Mouse (Mus musculus) kidney, postnatal 14 days (tissue): ENCODE measurements around the gene Serinc3.
"Not testable (repeated sequence)": the region's sequence is repeated elsewhere in the genome, so short reads cannot be mapped to it uniquely, and the experiment has no call there.

Source experiments
- DNase-seq: peaks from one replicate; pipeline ENCODE4 v3.0.0; 2022; ENCODE audit warnings: mixed read lengths

The Serinc3 gene

GRCm38 (mm10) chr2:163644575-163645385, at the start of gene Serinc3:
Gene Serinc3, minus strand, starts transcription at chr2:163645131.
- peak; percentile 99 for DNase-seq

GRCm38 (mm10) chr2:163693716-163694314, 48.9 kb upstream of the Serinc3 start:
- DNase-seq, result peak; percentile 73

- DNase-seq, result no peak
Measured at GRCm38 (mm10) chr2:163692873-163693612, 48.1 kb upstream of the Serinc3 start.

GRCm38 (mm10) chr2:163691846-163692605, 47.1 kb upstream of the Serinc3 start:
- DNase-seq, result no peak

GRCm38 (mm10) chr2:163690409-163691304, 45.7 kb upstream of the Serinc3 start:
- no peak for DNase-seq

GRCm38 (mm10) chr2:163689771-163690170, 44.8 kb upstream of the Serinc3 start:
- DNase-seq, result no peak

- DNase-seq, result not testable (repeated sequence)
Measured at GRCm38 (mm10) chr2:163688377-163688776, 43.4 kb upstream of the Serinc3 start.

- no peak for DNase-seq
Measured at GRCm38 (mm10) chr2:163686886-163687285, 42.0 kb upstream of the Serinc3 start.

- no peak for DNase-seq
Measured at GRCm38 (mm10) chr2:163686233-163686632, 41.3 kb upstream of the Serinc3 start.

GRCm38 (mm10) chr2:163685761-163686200, 40.9 kb upstream of the Serinc3 start:
- peak; percentile 52 for DNase-seq

GRCm38 (mm10) chr2:163685287-163685686, 40.4 kb upstream of the Serinc3 start:
- DNase-seq, result no peak

- no peak for DNase-seq
Measured at GRCm38 (mm10) chr2:163682344-163682743, 37.4 kb upstream of the Serinc3 start.

GRCm38 (mm10) chr2:163676745-163677144, 31.8 kb upstream of the Serinc3 start:
- no peak for DNase-seq

GRCm38 (mm10) chr2:163676321-163676720, 31.4 kb upstream of the Serinc3 start:
- DNase-seq, result no peak

- no peak for DNase-seq
Measured at GRCm38 (mm10) chr2:163675662-163676061, 30.7 kb upstream of the Serinc3 start.

- DNase-seq, result peak; percentile 33
Measured at GRCm38 (mm10) chr2:163675144-163675619, 30.3 kb upstream of the Serinc3 start.

- DNase-seq, result no peak
Measured at GRCm38 (mm10) chr2:163674397-163674796, 29.5 kb upstream of the Serinc3 start.

GRCm38 (mm10) chr2:163670872-163671594, 26.1 kb upstream of the Serinc3 start:
- peak; percentile 62 for DNase-seq

GRCm38 (mm10) chr2:163667045-163667444, 22.1 kb upstream of the Serinc3 start:
- DNase-seq, result no peak

GRCm38 (mm10) chr2:163663930-163664329, 19.0 kb upstream of the Serinc3 start:
- no peak for DNase-seq
